Mouse (Mus musculus) ovary, adult 2 months (tissue): ENCODE results near the gene Fcer1g. TPM values are rescaled to one million over a fixed set of nuclear protein-coding genes. Genes with fewer than 3 reads are reported as not detected.

Experiments
- polyA plus RNA-seq: library from polyadenylated mRNA; depleted of rRNA; stranded (reverse); fragments of >200 nt; gene quantifications from 2 replicates; pipeline ENCODE4 v1.2.3, GENCODE M21; 2012; rRNA removed

The Fcer1g gene
- polyA plus RNA-seq, result 66.5 and 67.8 TPM in 2 replicates

GRCm38 (mm10) chr1:171234126-171234525 lies at the start of gene Fcer1g:
TSS of gene Fcer1g (minus strand) at chr1:171234365.

GRCm38 (mm10) chr1:171280916-171281527 lies 46.9 kb upstream of the Fcer1g start, which contains the start of gene Ppox:
TSS of gene Ppox (minus strand) at chr1:171281186.

GRCm38 (mm10) chr1:171269848-171270572 lies 35.8 kb upstream of the Fcer1g start, which contains the start of gene B4galt3:
TSS of gene B4galt3 (plus strand) at chr1:171270328.

GRCm38 (mm10) chr1:171250680-171251593 lies 16.8 kb upstream of the Fcer1g start, which contains the start of gene Ndufs2:
TSS of gene Ndufs2 (minus strand) at chr1:171251388.

GRCm38 (mm10) chr1:171249913-171250600 lies 15.9 kb upstream of the Fcer1g start, which contains the start of gene Adamts4:
TSS of gene Adamts4 (plus strand) at chr1:171250421.

GRCm38 (mm10) chr1:171224857-171225256 lies 9.3 kb downstream of the Fcer1g start, which contains the start of gene Apoa2:
TSS of gene Apoa2 (plus strand) at chr1:171225054.

GRCm38 (mm10) chr1:171222238-171223155 lies 11.7 kb downstream of the Fcer1g start, which contains the start of gene Tomm40l:
TSS of gene Tomm40l (minus strand) at chr1:171222514.

GRCm38 (mm10) chr1:171213801-171214496 lies 20.2 kb downstream of the Fcer1g start, which contains the start of gene Nr1i3:
TSS of gene Nr1i3 (plus strand) at chr1:171213970.

GRCm38 (mm10) chr1:171195887-171196397 lies 38.2 kb downstream of the Fcer1g start, which contains the start of gene Pcp4l1:
TSS of gene Pcp4l1 (minus strand) at chr1:171196268.

Other genes with a start within 250 kb of the Fcer1g start
- 1.6 and 2.6 TPM in 2 replicates for gene Fcgr4, start 215.4 kb downstream of the Fcer1g start, polyA plus RNA-seq
- 6.7 and 12.5 TPM in 2 replicates for gene Fcgr3, start 169.4 kb downstream of the Fcer1g start, polyA plus RNA-seq
- 22.2 and 34.8 TPM in 2 replicates for gene Cfap126, start 120.4 kb downstream of the Fcer1g start, polyA plus RNA-seq
- 122 and 172 TPM in 2 replicates for gene Sdhc, start 83.8 kb downstream of the Fcer1g start, polyA plus RNA-seq
- gene Mpz, start 83.7 kb downstream of the Fcer1g start, polyA plus RNA-seq, result 0.94 and 1.6 TPM in 2 replicates
- 46.5 and 111 TPM in 2 replicates for gene Pcp4l1, start 38.1 kb downstream of the Fcer1g start, polyA plus RNA-seq
- gene Nr1i3, start 20.4 kb downstream of the Fcer1g start, polyA plus RNA-seq, result 0.12 and 0.35 TPM in 2 replicates
- gene Tomm40l, start 11.9 kb downstream of the Fcer1g start, polyA plus RNA-seq, result 29.2 and 35.2 TPM in 2 replicates
- gene Apoa2, start 9.3 kb downstream of the Fcer1g start, polyA plus RNA-seq, result 3.0 and 21.2 TPM in 2 replicates
- gene Adamts4, start 16.1 kb upstream of the Fcer1g start, polyA plus RNA-seq, result 24.2 and 26.9 TPM in 2 replicates
- gene Ndufs2, start 17.0 kb upstream of the Fcer1g start, polyA plus RNA-seq, result 116 and 119 TPM in 2 replicates
- gene B4galt3, start 36.0 kb upstream of the Fcer1g start, polyA plus RNA-seq, result 90.9 and 109 TPM in 2 replicates
- gene Ppox, start 46.8 kb upstream of the Fcer1g start, polyA plus RNA-seq, result 65.2 and 73.2 TPM in 2 replicates
- gene Usp21, start 53.6 kb upstream of the Fcer1g start, polyA plus RNA-seq, result 70.8 and 77.9 TPM in 2 replicates
- gene Ufc1, start 60.7 kb upstream of the Fcer1g start, polyA plus RNA-seq, result 12.1 and 13.5 TPM in 2 replicates
- gene Dedd, start 94.8 kb upstream of the Fcer1g start, polyA plus RNA-seq, result 41.8 and 54.8 TPM in 2 replicates
- 46.4 and 55.9 TPM in 2 replicates for gene Nit1, start 111.3 kb upstream of the Fcer1g start, polyA plus RNA-seq
- gene Pfdn2, start 111.3 kb upstream of the Fcer1g start, polyA plus RNA-seq, result 7.0 and 13.1 TPM in 2 replicates
- 4.5 and 5.9 TPM in 2 replicates for gene Klhdc9, start 126.4 kb upstream of the Fcer1g start, polyA plus RNA-seq
- 4.7 and 5.7 TPM in 2 replicates for gene Nectin4, start 135.7 kb upstream of the Fcer1g start, polyA plus RNA-seq
- gene Arhgap30, start 154.6 kb upstream of the Fcer1g start, polyA plus RNA-seq, result 2.8 TPM in 2 replicates
- 142 and 162 TPM in 2 replicates for gene Usf1, start 176.9 kb upstream of the Fcer1g start, polyA plus RNA-seq
- gene Tstd1, start 184.5 kb upstream of the Fcer1g start, polyA plus RNA-seq, result 0.76 and 1.2 TPM in 2 replicates
- 63.7 and 67.6 TPM in 2 replicates for gene F11r, start 203.2 kb upstream of the Fcer1g start, polyA plus RNA-seq